Mouse (Mus musculus) thymus, postnatal 25 days (tissue): ENCODE measurements around the gene Tmem115.
"Not testable (repeated sequence)": the region's sequence is repeated elsewhere in the genome, so short reads cannot be mapped to it uniquely, and the experiment has no call there.

Experiments
- DNase-seq: peaks from one replicate; pipeline ENCODE4 v3.0.0; 2022

Gene Tmem115

GRCm38 (mm10) chr9:107551117-107551889, 17.6 kb downstream of the Tmem115 start, which contains the start of gene Rassf1:
Rassf1 (plus strand) TSS chr9:107551555.
- DNase-seq, result peak; percentile 82

GRCm38 (mm10) chr9:107551890-107552355, 18.2 kb downstream of the Tmem115 start:
- DNase-seq, result no peak

- no peak for DNase-seq
These were observed 19.1 kb downstream of the Tmem115 start for GRCm38 (mm10) chr9:107552690-107553393.

GRCm38 (mm10) chr9:107553541-107554318, 20.0 kb downstream of the Tmem115 start:
- DNase-seq, result no peak

GRCm38 (mm10) chr9:107554319-107554825, 20.6 kb downstream of the Tmem115 start:
- DNase-seq, result peak; percentile 96

- DNase-seq, result no peak
These were observed 21.3 kb downstream of the Tmem115 start for GRCm38 (mm10) chr9:107555031-107555457.

- no peak for DNase-seq
These were observed 22.0 kb downstream of the Tmem115 start for GRCm38 (mm10) chr9:107555701-107556100.

GRCm38 (mm10) chr9:107556346-107556745, 22.6 kb downstream of the Tmem115 start:
- DNase-seq, result no peak

GRCm38 (mm10) chr9:107563029-107563581, 29.4 kb downstream of the Tmem115 start, which contains the start of gene Tusc2:
Tusc2 (plus strand) TSS chr9:107563255.
- DNase-seq, result peak; percentile 93

- not testable (repeated sequence) for DNase-seq
These were observed 31.8 kb downstream of the Tmem115 start for GRCm38 (mm10) chr9:107565556-107565955.

- peak; percentile 79 for DNase-seq
These were observed 32.4 kb downstream of the Tmem115 start for GRCm38 (mm10) chr9:107566041-107566709.

GRCm38 (mm10) chr9:107566855-107567254, 33.1 kb downstream of the Tmem115 start:
- no peak for DNase-seq

GRCm38 (mm10) chr9:107567702-107568319, 34.1 kb downstream of the Tmem115 start, which contains the start of gene Hyal2:
Hyal2 (plus strand) TSS chr9:107567945.
- DNase-seq, result peak; percentile 2

GRCm38 (mm10) chr9:107568331-107569261, 34.9 kb downstream of the Tmem115 start:
- peak; percentile 85 for DNase-seq

GRCm38 (mm10) chr9:107569270-107569669, 35.5 kb downstream of the Tmem115 start:
- no peak for DNase-seq

GRCm38 (mm10) chr9:107570016-107570415, 36.3 kb downstream of the Tmem115 start:
- DNase-seq, result peak; percentile 10

- DNase-seq, result no peak
These were observed 37.1 kb downstream of the Tmem115 start for GRCm38 (mm10) chr9:107570845-107571244.

- DNase-seq, result no peak
These were observed 38.0 kb downstream of the Tmem115 start for GRCm38 (mm10) chr9:107571534-107572326.

GRCm38 (mm10) chr9:107572327-107572662, 38.5 kb downstream of the Tmem115 start:
- DNase-seq, result no peak
